In the genomic region with DNA sequence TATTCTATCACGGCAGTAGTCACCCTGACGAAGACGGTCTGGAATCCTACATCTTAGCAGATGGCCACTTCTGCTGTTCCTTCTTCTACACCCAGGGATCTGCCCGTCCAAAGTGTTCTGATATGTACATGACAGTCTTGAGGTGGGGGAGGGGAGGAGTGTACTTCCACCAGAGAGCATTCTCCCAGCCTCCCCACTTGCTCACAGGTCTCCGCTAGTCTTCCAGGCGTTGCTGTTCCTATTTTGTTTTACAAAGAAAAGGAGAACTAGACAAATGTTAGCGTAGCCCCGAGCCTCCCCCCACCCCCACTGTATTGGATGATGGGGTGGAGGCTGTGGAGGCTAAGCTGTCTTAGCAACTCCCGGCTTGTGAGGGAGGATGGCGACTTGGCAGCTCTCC, we compare ENCODE assay signal across 19 mouse cellular contexts. TPM values are rescaled to one million over a fixed set of nuclear protein-coding genes. Genes with fewer than 3 reads are reported as not detected.
DNase-seq lines count a peak whose midpoint lies in the region; ATAC-seq and TF ChIP-seq lines count a peak whose summit lies in the region.
"Had no signal": no experiment of that assay in that cellular context is flagged by ENCODE, and none has a peak within 500 bp of the region (broad histone marks: within the 10 kb centered on the region; RNA-seq: fewer than 3 reads in every experiment).

No protein-coding gene starts in this region.

- H3K4me1 ChIP-seq in lung, embryonic 15.5 days = peaks cover 27% of the 10 kb centered on the region
- peaks cover 62% of the 10 kb centered on the region for H3K4me1 ChIP-seq in E14TG2a.4 (replicated peaks; ENCODE audit: low read depth, low read length)
- H3K4me1 ChIP-seq: liver, embryonic 13.5 days had no signal

- no peak overlapping the region for H3K27ac ChIP-seq in lung, embryonic 15.5 days
- H3K27ac ChIP-seq: embryonic facial prominence, embryonic 12.5 days; heart, embryonic 15.5 days; liver, embryonic 13.5 days; neural tube, embryonic 15.5 days had no signal

- H3K4me3 ChIP-seq in lung, embryonic 15.5 days = no peak overlapping the region
- H3K4me3 ChIP-seq in E14TG2a.4 (replicated peaks; ENCODE audit: low read length) = peak overlapping the region; percentile 46; the same call in 1 of the 2 replicates
- H3K4me3 ChIP-seq: embryonic facial prominence, embryonic 12.5 days; heart, embryonic 15.5 days; liver, embryonic 13.5 days; neural tube, embryonic 15.5 days had no signal

- 32% methylated on average over 10 of the region's 10 CpGs for WGBS in lung, embryonic 15.5 days

- no peaks in the 10 kb centered on the region for H3K36me3 ChIP-seq in lung, embryonic 15.5 days
- H3K36me3 ChIP-seq in E14TG2a.4 (ENCODE audit: insufficient read depth, low read length) = peaks cover 5% of the 10 kb centered on the region; the same call in 1 of the 2 replicates
- H3K36me3 ChIP-seq: heart, embryonic 15.5 days; liver, embryonic 13.5 days had no signal

- H3K9me3 ChIP-seq in lung, embryonic 15.5 days = no peaks in the 10 kb centered on the region
- peaks cover 6% of the 10 kb centered on the region for H3K9me3 ChIP-seq in E14TG2a.4 (ENCODE audit: low read length)
- H3K9me3 ChIP-seq: embryonic facial prominence, embryonic 12.5 days; heart, embryonic 15.5 days; liver, embryonic 13.5 days; neural tube, embryonic 15.5 days had no signal

- peak; percentile 40 for DNase-seq in layer of hippocampus, adult 11-12 months (ENCODE audit: low spot score)
- no peak for DNase-seq in layer of hippocampus, postnatal 36 days
- no peak for DNase-seq in lung, postnatal 14 days
- peak; percentile 87 for DNase-seq in ES-CJ7 (ENCODE audit: low read depth, low spot score)
- no peak for DNase-seq in T-cell, adult 2 months (ENCODE audit: low spot score)
- DNase-seq: adrenal gland, adult 2 months; cerebellum, adult 9-10 months; gastrocnemius, postnatal 25 days; kidney, adult 11 months; kidney, postnatal 14 days; liver, embryonic 13.5 days; right cerebral cortex, postnatal 4 days had no signal

- H3K4me2 ChIP-seq in lung, embryonic 15.5 days = peak overlapping the region; percentile 21; the same call in 1 of the 2 replicates
- H3K4me2 ChIP-seq: embryonic facial prominence, embryonic 12.5 days; heart, embryonic 15.5 days; liver, embryonic 13.5 days; neural tube, embryonic 15.5 days had no signal

- no peak for TF ChIP-seq CTCF in E14TG2a.4 (conservative IDR thresholded peaks at IDR 0.05; ENCODE audit: low read length)

- ATAC-seq in lung, embryonic 15.5 days (ENCODE audit: borderline replicate concordance, extremely low read depth, low FRiP score, low TSS enrichment) = no peak
- ATAC-seq: forebrain, embryonic 14.5 days; midbrain, embryonic 16.5 days had no signal

- H3K27me3 ChIP-seq in lung, embryonic 15.5 days = peaks cover 36% of the 10 kb centered on the region
- H3K27me3 ChIP-seq in E14TG2a.4 (ENCODE audit: insufficient read depth, low read length) = peaks cover 39% of the 10 kb centered on the region
- H3K27me3 ChIP-seq: embryonic facial prominence, embryonic 12.5 days; neural tube, embryonic 15.5 days had no signal

- no peak overlapping the region for H3K9ac ChIP-seq in lung, embryonic 15.5 days
- H3K9ac ChIP-seq: embryonic facial prominence, embryonic 12.5 days; heart, embryonic 15.5 days; liver, embryonic 13.5 days; neural tube, embryonic 15.5 days had no signal

RNA-seq across cellular contexts. Expression of a gene that starts 18.3 kb away (rescaled TPM):
- total RNA-seq in layer of hippocampus, postnatal 36 days (2021) = 10 to 100 TPM; 79.4 to 90.0 TPM
- polyA plus RNA-seq in lung, embryonic 15.5 days (2015; fragmentation: Nextera tagmentation; extraction: Ambion mirVana) = 2.0 and 2.1 TPM in 2 replicates

RNA-seq across cellular contexts. Expression of a gene that starts 50.7 kb away (rescaled TPM):
- 1 to 10 TPM; 5.5 to 6.0 TPM for total RNA-seq in layer of hippocampus, postnatal 36 days (2021)
- 0.53 and 0.61 TPM in 2 replicates for polyA plus RNA-seq in lung, embryonic 15.5 days (2015; fragmentation: Nextera tagmentation; extraction: Ambion mirVana)

Comparison
In these comparisons a context has a peak if more than half of its experiments do, and no peak if none do; other contexts are left out.
1. DNase-seq: peak in layer of hippocampus, adult 11-12 months (single experiment) and ES-CJ7 (single experiment); none in layer of hippocampus, postnatal 36 days (0 of 2), lung, postnatal 14 days (single experiment) and T-cell, adult 2 months (single experiment).